ENCODE assay signal across 7 mouse cellular contexts in the genomic region with DNA sequence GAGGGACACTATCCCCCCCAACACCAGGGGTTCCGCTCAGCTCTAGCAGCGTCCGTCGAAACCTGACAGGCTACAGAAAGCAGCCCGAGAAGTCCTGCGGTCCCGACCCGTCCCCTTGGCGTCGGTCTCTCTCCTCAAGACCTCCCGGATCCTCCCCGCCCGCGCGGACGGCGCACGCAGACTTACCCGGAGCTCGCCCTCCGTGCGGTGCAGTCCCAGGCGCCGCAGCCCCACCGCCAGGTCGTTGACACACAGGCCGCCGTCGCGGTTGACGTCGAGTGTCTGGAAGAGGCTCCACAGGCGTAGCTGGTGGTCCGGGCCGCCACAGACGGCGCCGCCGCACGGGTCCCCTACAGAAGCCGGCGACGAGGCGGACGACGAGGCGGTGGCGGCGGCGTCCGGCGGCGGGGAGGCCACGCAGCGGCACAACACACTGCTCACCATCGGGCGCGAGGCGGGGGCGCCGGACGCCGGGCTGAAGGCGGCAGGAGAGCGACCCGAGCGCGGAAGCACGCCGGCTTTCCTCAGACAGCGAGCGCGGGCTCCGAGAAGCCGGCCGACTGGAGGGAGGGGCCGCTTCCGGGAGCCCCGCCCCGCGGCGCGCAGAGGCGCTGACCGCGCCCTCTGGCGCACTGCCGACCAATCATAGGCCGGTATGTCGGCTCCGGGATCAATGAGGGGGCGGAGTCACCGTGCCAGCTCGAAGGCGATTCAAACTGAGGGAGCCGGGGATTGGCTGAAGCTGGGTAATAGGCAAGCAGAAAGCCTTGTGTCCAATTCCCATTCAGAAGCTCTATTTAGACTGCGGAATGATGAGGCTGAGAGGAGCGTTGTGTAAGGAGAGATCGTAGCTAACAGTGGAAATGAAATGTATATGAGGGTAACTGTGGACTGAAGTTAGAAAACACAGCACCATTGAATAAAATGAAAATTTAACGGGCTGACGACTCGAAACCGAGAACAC. TPM values are rescaled to one million over a fixed set of nuclear protein-coding genes. Genes with fewer than 3 reads are reported as not detected.
DNase-seq lines count a peak whose midpoint lies in the region; ATAC-seq and TF ChIP-seq lines count a peak whose summit lies in the region.

Gene Slc25a25, minus strand, starts transcription at position 565 of the 964 bp plus-strand sequence.

- H3K27ac ChIP-seq in intestine, postnatal 0 days (ENCODE audit: low read depth, low read length), result peak within 1 kb of the TSS; percentile 97
- H3K27ac ChIP-seq in midbrain, embryonic 12.5 days (replicated peaks), result peak within 1 kb of the TSS; percentile 97
- peak within 1 kb of the TSS; percentile 98 for H3K27ac ChIP-seq in small intestine, adult 2 months (ENCODE audit: insufficient read depth, low read depth, low read length)

- intact Hi-C loops in left cerebral cortex, postnatal 4 days (cut with DNase I), result no loop called here

- H3K4me3 ChIP-seq in intestine, postnatal 0 days (ENCODE audit: low read depth, low read length), result peak within 1 kb of the TSS; percentile 91
- peak within 1 kb of the TSS; percentile 82 for H3K4me3 ChIP-seq in midbrain, embryonic 12.5 days
- peak within 1 kb of the TSS; percentile 77 for H3K4me3 ChIP-seq in small intestine, adult 2 months (ENCODE audit: low read depth, low read length)

- peaks cover 22% of the 10 kb centered on the region for H3K4me1 ChIP-seq in intestine, postnatal 0 days (replicated peaks; ENCODE audit: control insufficient read depth, insufficient read depth, low read length)
- H3K4me1 ChIP-seq in midbrain, embryonic 12.5 days, result peaks cover 36% of the 10 kb centered on the region
- peaks cover 14% of the 10 kb centered on the region for H3K4me1 ChIP-seq in small intestine, adult 2 months (ENCODE audit: control insufficient read depth, insufficient read depth, insufficient read length, low read length)

- peaks cover 13% of the 10 kb centered on the region; the same call in 1 of the 2 replicates for H3K36me3 ChIP-seq in intestine, postnatal 0 days (ENCODE audit: control insufficient read depth, insufficient read depth)
- peaks cover 14% of the 10 kb centered on the region; the same call in 1 of the 2 replicates for H3K36me3 ChIP-seq in midbrain, embryonic 12.5 days
- H3K36me3 ChIP-seq in small intestine, adult 2 months (ENCODE audit: control insufficient read depth, insufficient read depth, low read length), result peaks cover 8% of the 10 kb centered on the region

- TF ChIP-seq CTCF in intestine, postnatal 0 days (IDR thresholded peaks at IDR 0.05; ENCODE audit: low read depth), result peak; percentile 31
- no peak for TF ChIP-seq CTCF in small intestine, adult 2 months (IDR thresholded peaks at IDR 0.05; ENCODE audit: extremely low read depth, insufficient read length, insufficient replicate concordance, low read depth, low read length)

- H3K9ac ChIP-seq in intestine, postnatal 0 days (ENCODE audit: low read depth, low read length), result peak within 1 kb of the TSS; percentile 92
- peak within 1 kb of the TSS; percentile 85 for H3K9ac ChIP-seq in midbrain, embryonic 12.5 days (replicated peaks)

- TF ChIP-seq POLR2A in small intestine, adult 2 months (IDR thresholded peaks at IDR 0.05; ENCODE audit: low read depth, low read length), result peak; percentile 79; the same call in 1 of the 2 replicates

- H3K9me3 ChIP-seq in intestine, postnatal 0 days (ENCODE audit: control insufficient read depth), result no peaks in the 10 kb centered on the region
- no peaks in the 10 kb centered on the region for H3K9me3 ChIP-seq in midbrain, embryonic 12.5 days

- DNase-seq in adrenal gland, adult 8-10 months, result peak; percentile 96
- peak; percentile 94 for DNase-seq in embryo, embryonic 9.5 days (ENCODE audit: extremely low spot score)
- DNase-seq in gonadal fat pad, adult 2 months (ENCODE audit: low read depth), result no peak
- peak; percentile 99 for DNase-seq in left cerebral cortex, postnatal 4 days

- peak within 1 kb of the TSS; percentile 81 for H3K4me2 ChIP-seq in intestine, postnatal 0 days (replicated peaks; ENCODE audit: low read depth)
- peak within 1 kb of the TSS; percentile 80 for H3K4me2 ChIP-seq in midbrain, embryonic 12.5 days (replicated peaks)

- under 1% methylated on average over 103 of the region's 103 CpGs for WGBS in intestine, postnatal 0 days
- under 1% methylated on average over 103 of the region's 103 CpGs for WGBS in midbrain, embryonic 12.5 days
- WGBS in small intestine, adult 2 months, result under 1% methylated on average over 101 of the region's 103 CpGs

- peak; percentile 91 for ATAC-seq in intestine, postnatal 0 days
- peak; percentile 89 for ATAC-seq in midbrain, embryonic 12.5 days (ENCODE audit: low FRiP score, low read depth)

- no peaks in the 10 kb centered on the region for H3K27me3 ChIP-seq in intestine, postnatal 0 days (replicated peaks; ENCODE audit: control insufficient read depth, insufficient read depth, low read length)
- no peaks in the 10 kb centered on the region for H3K27me3 ChIP-seq in midbrain, embryonic 12.5 days
- H3K27me3 ChIP-seq in small intestine, adult 2 months (ENCODE audit: control insufficient read depth, insufficient read depth, low read length), result no peaks in the 10 kb centered on the region

RNA-seq across cellular contexts. Expression of gene Slc25a25, which starts in this region (rescaled TPM):
- total RNA-seq in adrenal gland, adult 8-10 months (2022), result 10 to 100 TPM; 17.9 to 79.8 (median 27.3) TPM
- polyA plus RNA-seq in gonadal fat pad, adult 2 months (2012; rRNA removed), result 29.4 and 39.5 TPM in 2 replicates
- 45.1 and 52.6 TPM in 2 replicates for polyA plus RNA-seq in intestine, postnatal 0 days (2015; fragmentation: Nextera tagmentation; extraction: Ambion mirVana)
- total RNA-seq in left cerebral cortex, postnatal 4 days (2021), result 10 to 100 TPM; 47.9 to 50.8 TPM
- 40.0 TPM in 2 replicates for polyA plus RNA-seq in midbrain, embryonic 12.5 days (2016; fragmentation: Nextera tagmentation; extraction: Ambion mirVana)
- polyA plus RNA-seq in small intestine, adult 2 months (2012; rRNA removed), result 12.5 and 27.0 TPM in 2 replicates
